In the genomic region with DNA sequence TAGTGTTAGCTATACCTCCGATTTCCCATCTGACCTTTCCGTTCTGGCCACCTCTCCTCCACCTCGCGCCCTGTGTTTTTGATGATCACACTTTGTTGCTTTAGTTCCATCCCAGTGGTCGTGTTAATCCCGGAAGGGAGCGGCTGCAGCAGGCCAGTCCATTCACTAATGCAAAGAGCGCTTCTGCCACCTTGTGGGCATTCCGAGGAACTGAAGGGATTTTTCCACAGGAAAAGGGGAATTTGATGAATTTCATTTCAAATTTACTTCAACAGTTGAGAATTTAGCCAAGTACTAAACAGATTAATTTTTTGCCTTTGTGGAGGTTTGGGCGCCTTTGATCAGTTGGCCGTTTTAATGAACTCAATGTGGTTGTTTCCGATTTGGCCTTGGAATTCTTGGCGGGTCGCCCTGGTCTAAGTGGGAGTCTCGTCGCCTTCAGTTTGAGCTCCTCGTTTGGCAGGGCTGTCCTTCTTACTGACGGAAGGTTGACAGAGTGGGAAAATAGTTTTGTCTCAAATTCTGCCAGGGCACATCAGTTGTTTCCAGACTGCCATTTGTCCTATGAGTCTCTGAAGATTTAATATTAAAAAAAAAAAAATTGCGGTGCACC, we compare ENCODE assay signal across 8 mouse cellular contexts.
DNase-seq lines count a peak whose midpoint lies in the region; ATAC-seq and TF ChIP-seq lines count a peak whose summit lies in the region.

No protein-coding gene starts in this region.

- no peak for TF ChIP-seq EP300 in heart, adult 2 months (IDR thresholded peaks at IDR 0.05; ENCODE audit: insufficient read depth, low read depth, low read length)
- no peak for TF ChIP-seq EP300 in stomach, postnatal 0 days (optimal IDR thresholded peaks at IDR 0.05)

- H3K4me3 ChIP-seq in embryonic facial prominence, embryonic 10.5 days, result peak overlapping the region; percentile 37
- H3K4me3 ChIP-seq in heart, adult 2 months, result peak overlapping the region; percentile 31; the same call in 1 of the 2 replicates
- H3K4me3 ChIP-seq in kidney, adult 2 months (ENCODE audit: insufficient read depth, low read depth, low read length), result no peak overlapping the region
- H3K4me3 ChIP-seq in limb, embryonic 11.5 days (ENCODE audit: low read depth, low read length), result no peak overlapping the region
- H3K4me3 ChIP-seq in midbrain, embryonic 14.5 days (replicated peaks; ENCODE audit: low read depth, low read length), result no peak overlapping the region
- H3K4me3 ChIP-seq in stomach, postnatal 0 days (ENCODE audit: low read depth, low read length), result no peak overlapping the region

- no peaks in the 10 kb centered on the region for H3K36me3 ChIP-seq in embryonic facial prominence, embryonic 10.5 days (replicated peaks)
- no peaks in the 10 kb centered on the region for H3K36me3 ChIP-seq in heart, adult 2 months (ENCODE audit: control insufficient read depth, insufficient read depth, low read length)
- no peaks in the 10 kb centered on the region for H3K36me3 ChIP-seq in kidney, adult 2 months (ENCODE audit: control insufficient read depth, insufficient read depth, low read length)
- no peaks in the 10 kb centered on the region for H3K36me3 ChIP-seq in limb, embryonic 11.5 days (ENCODE audit: control insufficient read depth, insufficient read depth, low read length)
- no peaks in the 10 kb centered on the region for H3K36me3 ChIP-seq in midbrain, embryonic 14.5 days (ENCODE audit: control insufficient read depth, insufficient read depth, low read length)
- H3K36me3 ChIP-seq in stomach, postnatal 0 days (ENCODE audit: control insufficient read depth, insufficient read depth, low read length), result no peaks in the 10 kb centered on the region

- no peak overlapping the region for H3K27ac ChIP-seq in embryonic facial prominence, embryonic 10.5 days (replicated peaks)
- peak overlapping the region; percentile 30; the same call in 1 of the 2 replicates for H3K27ac ChIP-seq in heart, adult 2 months
- H3K27ac ChIP-seq in kidney, adult 2 months (ENCODE audit: insufficient read depth, low read depth, low read length), result no peak overlapping the region
- H3K27ac ChIP-seq in limb, embryonic 11.5 days (replicated peaks; ENCODE audit: low read depth, low read length), result no peak overlapping the region
- no peak overlapping the region for H3K27ac ChIP-seq in midbrain, embryonic 14.5 days (replicated peaks; ENCODE audit: low read depth, low read length)
- no peak overlapping the region for H3K27ac ChIP-seq in stomach, postnatal 0 days (replicated peaks)

- ATAC-seq in limb, embryonic 11.5 days (ENCODE audit: insufficient number of reproducible peaks, low FRiP score, low TSS enrichment, low read depth), result no peak
- peak; percentile 78 for ATAC-seq in midbrain, embryonic 14.5 days (ENCODE audit: low FRiP score, low TSS enrichment)
- ATAC-seq in stomach, postnatal 0 days (ENCODE audit: low FRiP score, low TSS enrichment), result peak; percentile 74; the same call in 1 of the 2 replicates

- no peaks in the 10 kb centered on the region for H3K27me3 ChIP-seq in embryonic facial prominence, embryonic 10.5 days (replicated peaks; ENCODE audit: low read depth, poor library complexity, severe bottlenecking)
- H3K27me3 ChIP-seq in heart, adult 2 months (ENCODE audit: control insufficient read depth, insufficient read depth, low read length), result no peaks in the 10 kb centered on the region
- H3K27me3 ChIP-seq in kidney, adult 2 months (replicated peaks; ENCODE audit: control insufficient read depth, insufficient read depth, low read length), result no peaks in the 10 kb centered on the region
- H3K27me3 ChIP-seq in limb, embryonic 11.5 days (ENCODE audit: control insufficient read depth, insufficient read depth, low read length), result no peaks in the 10 kb centered on the region
- H3K27me3 ChIP-seq in midbrain, embryonic 14.5 days (ENCODE audit: control insufficient read depth, insufficient read depth, low read length), result no peaks in the 10 kb centered on the region
- no peaks in the 10 kb centered on the region for H3K27me3 ChIP-seq in stomach, postnatal 0 days (ENCODE audit: control insufficient read depth, insufficient read depth, low read length)

- peak overlapping the region; percentile 28 for H3K4me2 ChIP-seq in limb, embryonic 11.5 days (ENCODE audit: low read depth, severe bottlenecking)
- peak overlapping the region; percentile 49 for H3K4me2 ChIP-seq in midbrain, embryonic 14.5 days (ENCODE audit: low read length)
- peak overlapping the region; percentile 21; the same call in 1 of the 2 replicates for H3K4me2 ChIP-seq in stomach, postnatal 0 days (replicated peaks; ENCODE audit: low read depth)

- H3K79me2 ChIP-seq in heart, adult 2 months (replicated peaks; ENCODE audit: control insufficient read depth, insufficient read depth, low read length), result no peaks in the 10 kb centered on the region

- WGBS in embryonic facial prominence, embryonic 10.5 days, result 20% methylated on average over 19 of the region's 19 CpGs
- 6% methylated on average over 19 of the region's 19 CpGs for WGBS in heart, adult 2 months
- 8% methylated on average over 19 of the region's 19 CpGs for WGBS in kidney, adult 2 months
- WGBS in limb, embryonic 11.5 days, result 22% methylated on average over 19 of the region's 19 CpGs
- 21% methylated on average over 19 of the region's 19 CpGs for WGBS in midbrain, embryonic 14.5 days
- WGBS in stomach, postnatal 0 days, result 12% methylated on average over 19 of the region's 19 CpGs

- peaks cover 11% of the 10 kb centered on the region for H3K4me1 ChIP-seq in embryonic facial prominence, embryonic 10.5 days
- peaks cover 1% of the 10 kb centered on the region for H3K4me1 ChIP-seq in heart, adult 2 months (ENCODE audit: control insufficient read depth, insufficient read depth, low read length)
- peaks cover 3% of the 10 kb centered on the region; the same call in 1 of the 2 replicates for H3K4me1 ChIP-seq in kidney, adult 2 months (ENCODE audit: control insufficient read depth, insufficient read depth, low read length)
- H3K4me1 ChIP-seq in limb, embryonic 11.5 days (ENCODE audit: control insufficient read depth, insufficient read depth, low read length), result no peaks in the 10 kb centered on the region
- no peaks in the 10 kb centered on the region for H3K4me1 ChIP-seq in midbrain, embryonic 14.5 days (ENCODE audit: control insufficient read depth, insufficient read depth, low read length)
- H3K4me1 ChIP-seq in stomach, postnatal 0 days (replicated peaks; ENCODE audit: control insufficient read depth, insufficient read depth), result no peaks in the 10 kb centered on the region

- no peaks in the 10 kb centered on the region for H3K9me3 ChIP-seq in embryonic facial prominence, embryonic 10.5 days
- no peaks in the 10 kb centered on the region for H3K9me3 ChIP-seq in limb, embryonic 11.5 days (ENCODE audit: control insufficient read depth, low read length)
- H3K9me3 ChIP-seq in midbrain, embryonic 14.5 days (ENCODE audit: control insufficient read depth, low read length), result no peaks in the 10 kb centered on the region
- H3K9me3 ChIP-seq in stomach, postnatal 0 days (ENCODE audit: control insufficient read depth, low read length), result no peaks in the 10 kb centered on the region

- TF ChIP-seq POLR2A in heart, adult 2 months (IDR thresholded peaks at IDR 0.05; ENCODE audit: insufficient read depth, low read depth, low read length), result no peak
- no peak for TF ChIP-seq POLR2A in kidney, adult 2 months (IDR thresholded peaks at IDR 0.05; ENCODE audit: low read depth, low read length)

- DNase-seq in thymus, postnatal 4 days, result peak; percentile 12
- DNase-seq in thymus, adult 18-20 months, result no peak
- DNase-seq in embryonic facial prominence, embryonic 10.5 days (ENCODE audit: low spot score), result peak; percentile 72
- DNase-seq in heart, adult 2 months, result peak; percentile 45 to 64
- peak; percentile 70 for DNase-seq in kidney, adult 2 months
- DNase-seq in limb, embryonic 11.5 days (ENCODE audit: low spot score), result peak; percentile 75
- DNase-seq in midbrain, embryonic 14.5 days, result peak; percentile 89
- peak; percentile 57 for DNase-seq in stomach, postnatal 0 days (ENCODE audit: low spot score)

- intact Hi-C loops in heart, adult 2 months (cut with DNase I), result loop anchor here (10.0 kb wide), 2 partner anchors 168 to 208 kb away; no protein-coding TSS in a partner anchor

- TF ChIP-seq CTCF in heart, adult 2 months (IDR thresholded peaks at IDR 0.05), result peak; percentile 98; the same call in 1 of the 2 replicates
- TF ChIP-seq CTCF in kidney, adult 2 months (conservative IDR thresholded peaks at IDR 0.05; ENCODE audit: insufficient read depth, insufficient read length, low read depth, low read length), result peak; percentile 84
- TF ChIP-seq CTCF in stomach, postnatal 0 days (IDR thresholded peaks at IDR 0.05; ENCODE audit: low read depth), result peak; percentile 98

- H3K9ac ChIP-seq in heart, adult 2 months (ENCODE audit: low read depth, low read length), result peak overlapping the region; percentile 53
- no peak overlapping the region for H3K9ac ChIP-seq in limb, embryonic 11.5 days (ENCODE audit: low read length)
- H3K9ac ChIP-seq in midbrain, embryonic 14.5 days (replicated peaks; ENCODE audit: low read length), result no peak overlapping the region; the same call in 1 of the 2 replicates
- H3K9ac ChIP-seq in stomach, postnatal 0 days (ENCODE audit: low read length), result no peak overlapping the region

Comparison
In these comparisons a context has a peak if more than half of its experiments do, and no peak if none do; other contexts are left out.
1. DNase-seq: peak in thymus, postnatal 4 days (single experiment), embryonic facial prominence, embryonic 10.5 days (single experiment), heart, adult 2 months (2 of 2), kidney, adult 2 months (single experiment), limb, embryonic 11.5 days (single experiment), midbrain, embryonic 14.5 days (single experiment) and stomach, postnatal 0 days (single experiment); none in thymus, adult 18-20 months (0 of 2).
2. H3K4me3 ChIP-seq: peak in embryonic facial prominence, embryonic 10.5 days (single experiment) and heart, adult 2 months (single experiment); none in kidney, adult 2 months (single experiment), limb, embryonic 11.5 days (single experiment), midbrain, embryonic 14.5 days (single experiment) and stomach, postnatal 0 days (single experiment).
3. Peak in every context shown above with its lines, with median percentiles within 50 percentile points of each other: CTCF ChIP-seq and H3K4me2 ChIP-seq.